Mouse (Mus musculus): ENCODE results near the gene Vcpkmt. TPM values are rescaled to one million over a fixed set of nuclear protein-coding genes. Genes with fewer than 3 reads are reported as not detected.

Gene Vcpkmt
- polyA plus RNA-seq, 1 experiment from 2014 or later: 26.1 TPM

- Histone ChIP-seq H3K27ac (ENCODE audit: low read depth, low read length) (no peak overlapping the region), H3K4me1 (replicated peaks; ENCODE audit: control insufficient read depth, insufficient read depth, low read length) (no peaks in the 10 kb centered on the region)
These were observed 37.8 kb downstream of the Vcpkmt start for GRCm38 (mm10) chr12:69544994-69545393.

GRCm38 (mm10) chr12:69544562-69544961 lies 38.3 kb downstream of the Vcpkmt start:
- Histone ChIP-seq H3K27ac (ENCODE audit: low read depth, low read length) (no peak overlapping the region), H3K4me3 (ENCODE audit: low read depth, low read length) (no peak overlapping the region), H3K4me1 (replicated peaks; ENCODE audit: control insufficient read depth, insufficient read depth, low read length) (no peaks in the 10 kb centered on the region), H3K27me3 (ENCODE audit: control insufficient read depth, insufficient read depth, low read length) (no peaks in the 10 kb centered on the region), H3K36me3 (ENCODE audit: control insufficient read depth, insufficient read depth, low read length) (no peaks in the 10 kb centered on the region), H3K4me2 (ENCODE audit: low read depth, low read length, severe bottlenecking) (no peak overlapping the region), H3K9me3 (ENCODE audit: control insufficient read depth, low read length) (no peaks in the 10 kb centered on the region), H3K9ac (ENCODE audit: low read length) (no peak overlapping the region)
- 57% methylated on average over 2 of the region's 2 CpGs for WGBS
- ATAC-seq (replicated peaks; ENCODE audit: low FRiP score) (no peak), DNase-seq (ENCODE audit: low spot score) (no peak)

More at GRCm38 (mm10) chr12:69544994-69545393, 37.8 kb downstream of the Vcpkmt start:
- no peak for DNase-seq (ENCODE audit: low spot score)
- Histone ChIP-seq H3K9ac (ENCODE audit: low read length) (no peak overlapping the region), H3K36me3 (ENCODE audit: control insufficient read depth, insufficient read depth, low read length) (no peaks in the 10 kb centered on the region), H3K27me3 (ENCODE audit: control insufficient read depth, insufficient read depth, low read length) (no peaks in the 10 kb centered on the region), H3K4me2 (ENCODE audit: low read depth, low read length, severe bottlenecking) (no peak overlapping the region), H3K9me3 (ENCODE audit: control insufficient read depth, low read length) (no peaks in the 10 kb centered on the region), H3K4me3 (ENCODE audit: low read depth, low read length) (no peak overlapping the region)
- ATAC-seq (replicated peaks; ENCODE audit: low FRiP score): no peak
- 89% methylated on average over 6 of the region's 6 CpGs for WGBS

GRCm38 (mm10) chr12:69542376-69542775 lies 40.5 kb downstream of the Vcpkmt start:
- no peaks in the 10 kb centered on the region for H3K36me3 ChIP-seq (ENCODE audit: control insufficient read depth, insufficient read depth, low read length)
- ATAC-seq (replicated peaks; ENCODE audit: low FRiP score) (no peak), DNase-seq (ENCODE audit: low spot score) (no peak)
- peaks cover 4% of the 10 kb centered on the region; the same call in 1 of the 2 replicates for H3K4me1 ChIP-seq (replicated peaks; ENCODE audit: control insufficient read depth, insufficient read depth, low read length)
- no peaks in the 10 kb centered on the region for H3K9me3 ChIP-seq (ENCODE audit: control insufficient read depth, low read length)
- 95% methylated on average over 8 of the region's 8 CpGs for WGBS
- no peak overlapping the region for H3K9ac ChIP-seq (ENCODE audit: low read length)
- H3K4me2 ChIP-seq (ENCODE audit: low read depth, low read length, severe bottlenecking): no peak overlapping the region
- no peaks in the 10 kb centered on the region; the same call in 1 of the 2 replicates for H3K27me3 ChIP-seq (ENCODE audit: control insufficient read depth, insufficient read depth, low read length)
- no peak overlapping the region for H3K4me3 ChIP-seq (ENCODE audit: low read depth, low read length)
- H3K27ac ChIP-seq (ENCODE audit: low read depth, low read length): no peak overlapping the region

DNA sequence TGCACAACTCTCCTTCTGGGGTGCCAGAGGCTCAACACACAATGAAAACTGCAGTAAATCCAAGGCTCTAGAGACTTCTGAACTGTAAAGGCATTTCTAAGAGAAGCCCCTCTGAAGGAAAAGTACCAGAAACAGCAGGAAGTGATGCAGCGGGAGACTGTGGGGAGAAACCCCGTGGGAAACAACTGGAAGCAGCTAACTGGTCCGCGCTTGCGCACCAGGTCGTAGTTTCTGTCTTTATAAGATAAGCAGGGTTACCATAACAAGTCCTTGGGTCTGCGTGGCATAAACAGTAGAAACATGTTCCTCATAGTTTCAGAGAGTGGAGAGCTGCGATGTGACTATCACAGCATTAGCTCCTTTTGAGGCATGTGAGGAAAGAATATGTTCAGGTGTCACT lies 41.2 kb downstream of the Vcpkmt start:
- no peak overlapping the region for H3K4me3 ChIP-seq (ENCODE audit: low read depth, low read length)
- H3K27ac ChIP-seq (ENCODE audit: low read depth, low read length): no peak overlapping the region
- peaks cover 4% of the 10 kb centered on the region; the same call in 1 of the 2 replicates for H3K4me1 ChIP-seq (replicated peaks; ENCODE audit: control insufficient read depth, insufficient read depth, low read length)
- H3K4me2 ChIP-seq (ENCODE audit: low read depth, low read length, severe bottlenecking): no peak overlapping the region
- ATAC-seq (replicated peaks; ENCODE audit: low FRiP score) (no peak), DNase-seq (ENCODE audit: low spot score) (no peak)
- no peaks in the 10 kb centered on the region for H3K36me3 ChIP-seq (ENCODE audit: control insufficient read depth, insufficient read depth, low read length)
- H3K9me3 ChIP-seq (ENCODE audit: control insufficient read depth, low read length): no peaks in the 10 kb centered on the region
- no peaks in the 10 kb centered on the region; the same call in 1 of the 2 replicates for H3K27me3 ChIP-seq (ENCODE audit: control insufficient read depth, insufficient read depth, low read length)
- H3K9ac ChIP-seq (ENCODE audit: low read length): no peak overlapping the region
- 78% methylated on average over 8 of the region's 8 CpGs for WGBS

GRCm38 (mm10) chr12:69539353-69539752 lies 43.5 kb downstream of the Vcpkmt start:
- Histone ChIP-seq H3K4me1 (replicated peaks; ENCODE audit: control insufficient read depth, insufficient read depth, low read length) (peaks cover 4% of the 10 kb centered on the region; the same call in 1 of the 2 replicates), H3K27ac (ENCODE audit: low read depth, low read length) (no peak overlapping the region), H3K36me3 (ENCODE audit: control insufficient read depth, insufficient read depth, low read length) (no peaks in the 10 kb centered on the region), H3K9ac (ENCODE audit: low read length) (no peak overlapping the region), H3K4me3 (ENCODE audit: low read depth, low read length) (no peak overlapping the region), H3K27me3 (ENCODE audit: control insufficient read depth, insufficient read depth, low read length) (no peaks in the 10 kb centered on the region; the same call in 1 of the 2 replicates), H3K4me2 (ENCODE audit: low read depth, low read length, severe bottlenecking) (no peak overlapping the region), H3K9me3 (ENCODE audit: control insufficient read depth, low read length) (no peaks in the 10 kb centered on the region)
- ATAC-seq (replicated peaks; ENCODE audit: low FRiP score): no peak
- no peak for DNase-seq (ENCODE audit: low spot score)
- WGBS: 65% methylated on average over 7 of the region's 7 CpGs

DNA sequence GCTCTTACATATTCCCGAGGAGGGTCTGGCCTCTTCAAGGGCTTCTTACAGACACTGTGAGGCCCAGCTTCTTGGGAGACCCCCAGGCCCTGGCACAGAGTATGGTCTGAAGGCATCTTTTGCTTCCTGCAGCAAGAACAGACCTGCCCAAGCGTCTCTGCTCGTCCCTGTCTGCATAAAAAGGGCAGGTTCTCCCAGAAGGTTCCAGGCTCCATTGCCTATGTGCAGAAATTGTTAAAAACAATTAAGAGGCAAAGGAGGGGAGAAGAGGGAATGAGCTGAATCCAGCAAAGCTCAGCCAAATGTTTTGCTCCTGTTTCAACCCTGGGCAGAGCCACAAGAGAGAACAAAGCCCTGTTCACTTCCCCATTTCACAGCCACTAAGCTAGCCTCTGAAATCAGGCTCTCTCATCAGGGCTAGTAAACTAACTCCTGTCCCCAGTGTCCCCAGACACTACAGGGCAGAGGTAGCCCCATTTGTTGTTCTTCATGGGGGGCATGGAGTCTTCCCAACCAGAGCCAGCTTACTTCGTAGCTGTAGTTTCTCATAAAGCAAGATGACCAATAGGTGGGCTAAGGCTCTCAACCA lies 44.4 kb downstream of the Vcpkmt start:
- 65% methylated on average over 4 of the region's 4 CpGs for WGBS
- Histone ChIP-seq H3K27me3 (ENCODE audit: control insufficient read depth, insufficient read depth, low read length) (no peaks in the 10 kb centered on the region; the same call in 1 of the 2 replicates), H3K9ac (ENCODE audit: low read length) (no peak overlapping the region), H3K9me3 (ENCODE audit: control insufficient read depth, low read length) (no peaks in the 10 kb centered on the region), H3K36me3 (ENCODE audit: control insufficient read depth, insufficient read depth, low read length) (no peaks in the 10 kb centered on the region), H3K4me2 (ENCODE audit: low read depth, low read length, severe bottlenecking) (no peak overlapping the region), H3K4me3 (ENCODE audit: low read depth, low read length) (no peak overlapping the region), H3K27ac (ENCODE audit: low read depth, low read length) (no peak overlapping the region; the same call in 1 of the 2 replicates), H3K4me1 (replicated peaks; ENCODE audit: control insufficient read depth, insufficient read depth, low read length) (peaks cover 4% of the 10 kb centered on the region; the same call in 1 of the 2 replicates)
- DNase-seq (ENCODE audit: low spot score): peak; percentile 55
- ATAC-seq (replicated peaks; ENCODE audit: low FRiP score): no peak

DNA sequence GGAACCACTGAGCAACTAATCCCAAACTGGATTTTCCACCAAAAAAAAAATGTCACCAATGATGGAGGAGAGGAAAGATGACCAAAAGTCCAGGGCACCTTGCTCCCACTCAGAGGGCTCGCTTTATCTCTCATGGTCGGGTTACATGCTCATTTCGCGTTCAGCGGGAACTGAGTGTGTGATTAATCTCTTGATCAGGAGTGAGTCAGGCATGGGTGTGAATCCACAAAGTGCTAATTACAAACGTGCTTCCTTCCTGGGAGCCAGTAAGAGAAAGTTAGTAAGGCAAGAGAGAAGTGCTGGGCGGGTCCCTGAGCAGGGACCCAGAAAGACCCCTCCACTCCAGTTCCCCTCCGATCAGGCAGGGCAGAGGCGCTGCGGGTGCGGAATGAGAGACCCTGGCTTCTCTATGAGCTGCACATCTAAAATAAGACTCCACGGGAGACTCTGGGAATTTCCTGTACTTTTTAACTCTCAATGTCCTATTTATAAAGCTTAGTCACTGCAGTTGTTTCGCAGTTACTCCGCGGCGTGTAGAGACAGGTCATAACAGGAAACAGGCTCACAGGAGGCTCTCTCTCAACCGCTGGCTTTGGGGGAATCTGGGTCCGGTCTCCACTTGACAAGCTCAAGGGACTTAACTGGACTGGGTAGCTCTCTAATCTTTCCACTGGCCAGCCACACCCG lies 45.0 kb downstream of the Vcpkmt start:
- H3K4me3 ChIP-seq (ENCODE audit: low read depth, low read length): no peak overlapping the region
- no peaks in the 10 kb centered on the region for H3K36me3 ChIP-seq (ENCODE audit: control insufficient read depth, insufficient read depth, low read length)
- DNase-seq (ENCODE audit: low spot score) (peak; percentile 56), ATAC-seq (replicated peaks; ENCODE audit: low FRiP score) (no peak)
- no peak overlapping the region; the same call in 1 of the 2 replicates for H3K9ac ChIP-seq (ENCODE audit: low read length)
- no peaks in the 10 kb centered on the region for H3K9me3 ChIP-seq (ENCODE audit: control insufficient read depth, low read length)
- WGBS: 64% methylated on average over 19 of the region's 19 CpGs
- no peaks in the 10 kb centered on the region; the same call in 1 of the 2 replicates for H3K27me3 ChIP-seq (ENCODE audit: control insufficient read depth, insufficient read depth, low read length)
- peak overlapping the region; percentile 25; the same call in 1 of the 2 replicates for H3K27ac ChIP-seq (ENCODE audit: low read depth, low read length)
- H3K4me2 ChIP-seq (ENCODE audit: low read depth, low read length, severe bottlenecking): no peak overlapping the region
- peaks cover 4% of the 10 kb centered on the region; the same call in 1 of the 2 replicates for H3K4me1 ChIP-seq (replicated peaks; ENCODE audit: control insufficient read depth, insufficient read depth, low read length)

DNA sequence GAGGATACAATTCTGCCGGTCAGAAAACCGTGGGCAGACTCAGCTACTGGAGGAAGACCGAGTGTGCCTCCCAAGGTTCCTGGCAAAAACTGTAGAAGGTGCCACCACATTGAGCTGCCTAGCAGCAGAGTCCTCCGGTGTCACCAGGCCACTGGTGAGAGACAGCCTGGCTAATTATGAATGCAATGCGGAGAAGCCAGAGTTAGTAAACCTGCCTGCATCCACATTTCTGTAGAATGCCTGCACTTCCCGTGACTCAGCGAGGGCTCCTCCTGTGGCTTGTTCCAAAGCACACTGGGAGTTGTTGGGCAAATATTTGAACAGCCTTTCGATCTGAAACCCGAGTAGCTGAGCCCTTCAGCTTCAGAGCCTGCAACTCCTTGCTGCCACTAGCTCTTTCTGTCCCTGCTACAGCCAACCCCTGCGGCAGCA lies 45.6 kb downstream of the Vcpkmt start:
- Histone ChIP-seq H3K4me1 (replicated peaks; ENCODE audit: control insufficient read depth, insufficient read depth, low read length) (peaks cover 4% of the 10 kb centered on the region; the same call in 1 of the 2 replicates), H3K4me2 (ENCODE audit: low read depth, low read length, severe bottlenecking) (no peak overlapping the region), H3K9ac (ENCODE audit: low read length) (no peak overlapping the region), H3K9me3 (ENCODE audit: control insufficient read depth, low read length) (no peaks in the 10 kb centered on the region), H3K27ac (ENCODE audit: low read depth, low read length) (0 out of 2 replicates have a peak overlapping the region, but pooled peaks have one; percentile 25), H3K36me3 (ENCODE audit: control insufficient read depth, insufficient read depth, low read length) (no peaks in the 10 kb centered on the region), H3K27me3 (ENCODE audit: control insufficient read depth, insufficient read depth, low read length) (no peaks in the 10 kb centered on the region; the same call in 1 of the 2 replicates), H3K4me3 (ENCODE audit: low read depth, low read length) (no peak overlapping the region)
- 40% methylated on average over 10 of the region's 10 CpGs for WGBS
- ATAC-seq (replicated peaks; ENCODE audit: low FRiP score) (no peak), DNase-seq (ENCODE audit: low spot score) (no peak)
